Mouse (Mus musculus) urinary bladder, adult 18-20 months (tissue): ENCODE measurements at regions not wholly inside any gene's neighbourhood (a gene's known extent, or its start where the extent isn't known, plus 50 kb on each side); places are given as distances from the start of the nearest gene placed in this dataset.
A peak's percentile ranks its signal among the peaks of the same experiment; 100 is the strongest.

Source experiments
- DNase-seq, 2 experiments: peaks; one replicate each; pipeline ENCODE4 v3.0.0; 2022; ENCODE audit warnings: low spot score in 2 of 2, mixed read lengths in 2 of 2

DNA sequence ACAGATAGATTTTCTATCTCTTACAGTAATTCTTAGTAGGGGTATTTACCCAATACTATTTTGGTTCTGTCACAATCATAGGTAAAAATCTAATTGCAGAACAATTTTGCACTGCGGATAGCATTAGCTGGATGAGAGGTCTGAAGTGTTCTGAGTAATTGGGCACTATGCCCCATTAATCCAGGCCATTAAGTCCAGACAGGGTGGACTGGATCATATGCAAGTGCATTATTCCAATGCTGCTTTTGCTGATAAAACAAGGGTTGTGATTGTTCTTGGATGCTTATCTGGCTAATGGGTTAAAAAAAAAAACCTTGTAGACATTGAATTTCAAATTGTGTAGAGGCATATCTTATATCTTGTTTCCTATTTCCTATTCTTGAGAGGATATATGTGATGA lies 1732.6 kb upstream of the Gm6569 start:
- no peak for DNase-seq

DNA sequence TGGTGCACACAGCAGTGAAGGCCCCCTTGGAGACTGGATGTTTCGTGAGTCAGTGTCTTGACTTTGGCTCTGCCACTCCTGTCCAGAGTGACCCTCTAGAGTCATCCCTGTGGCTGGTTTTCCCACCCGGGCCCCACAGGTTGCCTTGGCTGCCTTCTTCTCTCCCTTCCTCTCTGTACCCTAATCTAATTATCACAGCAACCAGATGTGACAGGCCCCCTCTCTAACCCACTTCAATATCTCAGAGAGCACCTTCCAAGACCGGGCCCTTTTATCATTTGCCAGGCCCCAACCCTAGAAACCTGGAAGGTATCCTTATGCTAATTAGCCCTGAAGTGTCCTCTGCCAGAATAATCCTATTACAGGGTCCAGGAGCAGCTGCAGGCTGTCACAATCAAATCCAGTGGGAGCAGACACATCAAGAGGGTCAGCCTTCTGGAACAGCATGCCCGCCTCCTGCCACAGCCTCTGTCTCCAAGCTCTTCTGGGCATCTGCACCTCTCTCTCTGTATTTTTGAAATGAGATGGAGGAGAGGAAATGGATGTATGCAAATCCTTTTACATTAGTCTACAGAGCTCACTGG lies 1728.4 kb upstream of the Gm6569 start:
- no peak for DNase-seq

DNA sequence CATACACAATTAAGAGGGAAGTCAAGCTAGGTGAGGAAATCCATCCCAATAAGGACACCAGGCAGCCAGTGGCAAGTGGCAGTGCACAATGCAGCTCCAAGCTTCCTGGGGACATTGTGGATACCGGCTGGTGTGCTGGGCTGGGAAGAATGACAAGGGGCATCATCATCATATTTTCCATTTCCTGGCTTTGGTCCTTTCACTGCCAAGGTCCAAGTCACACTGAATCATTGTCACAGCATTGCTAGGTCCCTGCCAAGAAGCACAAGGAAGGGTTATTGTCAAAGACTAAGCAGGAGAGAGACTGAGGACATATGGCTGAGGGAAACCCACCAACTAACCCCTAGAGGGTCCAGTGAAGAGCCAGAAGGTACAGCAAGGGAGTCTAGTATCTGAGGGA lies 1723.8 kb upstream of the Gm6569 start:
- no peak for DNase-seq

DNA sequence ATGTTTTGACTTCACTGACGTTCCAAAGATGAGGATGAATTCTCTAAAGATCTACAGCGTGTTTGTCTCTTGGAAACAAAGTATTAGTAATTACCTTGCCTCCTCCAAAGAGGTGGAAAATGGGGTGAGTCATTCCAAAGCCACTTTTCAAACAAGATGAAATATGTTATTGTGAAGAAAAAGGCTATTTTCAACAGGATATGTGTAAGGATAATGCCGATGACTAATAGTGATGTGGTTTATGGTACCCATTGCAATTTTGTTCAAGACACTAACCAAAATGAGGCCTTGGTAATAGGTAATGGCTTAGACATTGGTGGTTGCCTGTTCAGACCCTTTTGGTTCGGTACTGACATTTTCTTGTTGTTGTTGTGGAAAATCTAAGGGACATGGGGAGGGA lies 1717.6 kb upstream of the Gm6569 start:
- DNase-seq: no peak

DNA sequence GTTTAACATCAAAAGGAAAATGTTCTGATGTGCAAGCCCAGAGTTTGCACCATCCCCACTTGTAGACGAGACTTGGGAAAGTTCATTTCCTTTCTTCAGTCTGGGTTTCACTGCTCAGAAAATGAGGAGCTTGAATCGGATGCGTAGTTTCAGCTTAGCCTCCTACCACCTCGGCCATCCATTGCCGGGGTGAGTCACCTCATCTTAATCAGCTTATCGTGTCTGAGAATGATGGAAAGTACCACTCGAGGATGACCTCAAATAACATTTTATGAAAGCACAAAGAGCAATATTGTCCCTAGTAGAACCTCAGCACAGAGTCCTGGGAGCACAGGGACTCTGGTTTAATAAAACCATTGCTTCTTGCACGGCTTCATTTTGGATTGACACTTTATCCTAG lies 1700.1 kb upstream of the Gm6569 start:
- DNase-seq: no peak

DNA sequence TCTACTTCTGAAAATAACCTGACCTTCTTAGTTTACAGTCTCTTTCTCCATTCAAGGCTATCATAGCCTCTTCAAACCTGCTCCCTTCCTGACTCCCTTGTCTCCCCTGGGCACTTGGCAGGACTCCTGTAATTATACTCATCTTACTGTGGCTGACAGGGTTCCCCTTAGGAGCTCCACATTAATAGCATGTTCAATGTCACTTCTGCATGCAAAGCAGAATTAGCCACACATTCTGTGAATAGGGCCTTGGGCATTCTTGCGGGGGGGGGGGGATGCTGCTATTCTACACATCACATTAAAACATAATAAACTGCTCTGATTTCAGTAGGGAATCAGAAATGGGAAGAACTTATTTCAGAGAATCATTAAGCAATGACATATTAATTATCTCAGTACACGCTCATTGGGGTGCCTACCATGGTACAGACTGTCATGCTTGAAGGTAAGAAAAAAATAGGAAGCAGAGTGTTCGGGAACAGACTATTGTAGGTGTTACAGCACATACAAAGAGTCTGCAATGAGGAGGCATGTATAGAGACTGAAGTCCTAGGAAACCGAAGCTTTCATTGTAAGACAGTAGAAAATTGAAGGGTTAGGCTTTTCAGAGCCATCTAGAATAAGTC lies 1698.3 kb upstream of the Gm6569 start:
- no peak for DNase-seq

DNA sequence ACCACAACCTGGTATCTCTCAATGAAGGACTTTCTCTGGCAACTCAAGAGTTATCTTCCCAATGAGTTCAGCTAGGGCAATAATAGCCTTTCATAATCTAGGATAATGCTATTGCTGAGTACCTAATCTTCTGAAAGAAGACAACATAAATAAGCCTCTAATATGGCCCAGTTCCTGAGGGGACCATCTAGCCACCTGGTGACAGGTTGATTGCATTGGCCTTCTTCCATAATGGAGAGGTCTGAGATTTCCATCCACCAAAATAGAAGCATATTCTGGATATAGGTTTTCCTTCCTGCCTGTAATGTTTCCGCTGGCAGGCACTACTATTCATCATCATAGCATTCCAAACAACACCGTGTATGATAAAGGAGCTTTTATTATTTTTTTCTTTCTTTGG lies 1694.2 kb upstream of the Gm6569 start:
- no peak for DNase-seq

DNA sequence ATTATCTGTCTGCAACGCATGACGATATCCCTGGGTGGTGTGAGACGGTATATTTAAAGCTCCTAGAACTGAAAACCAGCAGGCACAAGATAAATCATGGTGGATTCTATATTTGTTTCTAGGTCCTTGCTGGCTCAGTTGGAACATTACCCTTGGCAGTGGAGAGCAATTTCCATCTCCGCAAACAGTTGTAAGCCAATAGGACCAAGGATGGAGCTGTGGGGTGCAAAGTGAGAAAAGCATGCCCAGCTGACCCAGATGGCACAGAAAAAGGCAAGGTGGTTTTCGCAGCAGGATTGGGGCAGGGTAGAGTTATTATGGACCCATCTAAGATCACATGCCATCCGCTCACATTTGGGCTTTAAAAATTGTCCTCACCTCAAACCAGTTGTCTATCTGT lies 1683.8 kb upstream of the Gm6569 start:
- no peak for DNase-seq

DNA sequence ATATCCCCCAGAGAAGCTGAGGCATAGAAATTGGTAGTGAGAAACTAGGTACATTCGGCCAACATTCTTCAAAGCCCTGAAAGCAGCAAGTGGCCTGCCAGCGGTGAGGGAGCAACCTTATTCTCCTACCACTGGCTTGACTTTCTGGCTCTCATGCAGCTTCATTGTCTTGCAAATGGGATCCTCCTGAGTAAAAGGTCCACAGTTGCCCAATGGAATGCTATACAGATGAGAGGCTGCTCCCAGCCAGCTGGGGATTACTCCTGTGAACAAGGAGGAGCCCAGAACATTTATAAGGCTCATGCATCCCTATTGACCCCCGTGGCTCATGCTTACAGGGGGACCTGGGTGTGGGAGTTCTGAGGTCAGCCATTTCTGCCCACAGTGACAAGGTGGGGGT lies 1675.9 kb upstream of the Gm6569 start:
- no peak for DNase-seq

DNA sequence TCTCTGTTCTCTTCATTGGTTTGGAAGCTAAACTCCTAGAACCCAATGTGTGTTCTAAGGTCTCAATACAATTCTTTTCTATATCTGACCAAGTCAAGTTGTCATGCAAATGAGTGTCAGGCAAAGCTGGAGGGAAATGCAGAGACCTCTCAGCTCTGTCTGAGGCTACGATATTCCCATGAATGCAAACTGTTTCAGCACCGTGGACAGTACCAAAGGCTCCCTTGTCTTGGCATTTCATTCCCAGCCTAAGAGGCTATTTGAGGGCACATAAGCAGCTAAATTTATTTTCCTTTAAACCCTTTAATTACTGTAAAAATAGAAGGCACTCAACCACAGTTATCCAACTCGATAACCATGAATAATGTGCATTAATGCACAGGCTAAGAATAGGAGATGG lies 1633.5 kb upstream of the Gm6569 start:
- DNase-seq: no peak

DNA sequence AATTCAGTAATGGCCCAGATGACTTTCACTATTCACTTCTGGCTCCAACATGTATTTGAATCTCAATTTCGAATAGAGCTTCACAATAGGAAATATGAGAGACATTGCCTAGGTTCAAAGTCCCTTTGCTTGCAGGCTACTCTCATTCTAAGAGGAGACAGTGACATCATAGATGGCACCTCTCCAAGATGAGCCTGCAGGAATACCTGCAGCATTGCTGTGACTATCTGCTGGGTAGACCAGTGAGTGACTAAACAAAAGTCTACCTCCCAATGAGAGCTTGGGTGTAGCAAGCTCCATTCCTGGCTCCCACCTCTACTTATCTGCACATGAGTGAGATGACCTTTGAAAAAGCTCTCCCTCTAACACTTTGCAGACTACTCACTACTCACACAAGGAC lies 1632.6 kb upstream of the Gm6569 start:
- no peak for DNase-seq

DNA sequence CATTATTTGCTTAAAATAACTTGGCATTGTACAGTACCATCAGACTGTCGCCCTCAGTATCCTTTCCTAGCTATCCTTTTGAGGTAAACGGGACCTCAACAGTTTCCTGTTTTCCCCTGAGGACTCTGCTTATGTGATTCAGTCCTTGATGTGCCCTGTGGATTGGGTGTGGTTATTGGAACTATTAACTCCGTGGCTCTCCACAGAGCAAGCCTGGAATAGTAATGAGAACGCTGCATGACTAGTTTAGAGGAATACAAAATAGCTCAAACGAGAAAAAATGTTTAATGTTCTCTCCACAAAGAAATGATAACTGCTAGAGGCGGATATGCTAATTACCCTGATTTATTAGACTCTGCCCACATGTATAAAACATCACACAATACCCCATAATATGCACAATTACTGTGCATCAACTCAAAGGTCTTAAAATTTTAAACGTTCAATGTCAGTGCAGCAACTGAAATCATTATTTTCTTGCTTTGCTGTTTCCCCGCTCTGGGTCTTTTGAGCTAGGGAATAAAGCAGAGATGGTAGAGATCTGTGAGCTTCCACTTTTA lies 1629.0 kb upstream of the Gm6569 start:
- no peak for DNase-seq

DNA sequence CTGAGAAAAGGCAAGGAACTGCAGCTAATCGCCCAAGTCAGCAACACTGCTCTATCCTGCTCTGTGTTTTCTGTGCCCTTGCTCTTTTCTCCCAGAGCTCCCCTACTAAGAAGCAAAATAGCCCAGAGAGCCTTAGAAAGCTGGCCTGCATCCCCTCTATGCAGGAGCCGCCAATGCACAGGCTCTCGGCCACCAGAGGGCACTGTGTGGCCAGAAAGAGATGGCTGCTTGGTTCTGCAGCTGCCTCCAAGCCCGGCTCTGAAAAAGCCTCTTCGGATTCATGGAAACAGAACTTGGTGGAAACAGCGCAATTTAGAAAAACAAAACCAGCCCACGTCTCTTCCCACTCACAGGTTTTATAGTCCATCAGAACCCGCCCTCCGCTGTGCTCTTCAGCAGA lies 1628.4 kb upstream of the Gm6569 start:
- peak; percentile 12 to 36 for DNase-seq

DNA sequence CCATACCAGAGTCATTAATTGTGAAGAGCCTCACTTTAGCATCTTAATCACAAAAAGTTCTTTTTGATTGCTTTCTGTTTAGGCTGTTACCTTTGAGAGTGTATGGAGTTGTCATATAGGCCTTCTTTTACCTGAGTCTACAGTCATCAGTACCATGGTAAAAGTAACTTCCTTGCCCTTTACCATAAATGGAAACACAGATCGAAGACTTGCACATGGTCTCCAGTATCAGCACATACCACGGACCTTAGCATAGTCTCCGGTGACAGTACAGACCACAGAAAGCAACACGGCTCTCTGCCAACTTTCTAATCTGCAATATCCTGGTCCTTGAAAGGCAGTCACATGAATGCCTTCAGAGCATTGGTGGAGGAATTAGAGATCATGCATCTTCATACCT lies 1626.8 kb upstream of the Gm6569 start:
- DNase-seq: no peak

DNA sequence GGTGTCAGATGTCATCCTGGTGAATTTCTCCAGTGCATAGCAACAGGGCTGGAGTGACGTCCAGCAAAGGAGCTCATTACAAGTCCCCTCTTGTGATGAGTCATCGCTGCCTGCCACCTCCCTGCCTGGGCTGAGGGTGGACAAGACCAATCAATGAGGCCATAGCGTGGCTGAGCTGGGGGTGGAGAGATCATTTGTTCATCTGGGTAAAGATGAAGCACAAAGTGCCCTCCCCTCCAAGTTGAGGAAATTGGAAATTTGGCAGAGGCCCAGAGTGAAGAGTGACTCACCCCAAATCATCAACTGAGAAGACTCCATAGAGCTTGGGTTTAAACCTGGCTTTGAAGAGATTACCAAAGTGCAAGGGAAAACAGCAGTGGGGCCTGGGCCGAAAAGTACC lies 1626.3 kb upstream of the Gm6569 start:
- no peak for DNase-seq

DNA sequence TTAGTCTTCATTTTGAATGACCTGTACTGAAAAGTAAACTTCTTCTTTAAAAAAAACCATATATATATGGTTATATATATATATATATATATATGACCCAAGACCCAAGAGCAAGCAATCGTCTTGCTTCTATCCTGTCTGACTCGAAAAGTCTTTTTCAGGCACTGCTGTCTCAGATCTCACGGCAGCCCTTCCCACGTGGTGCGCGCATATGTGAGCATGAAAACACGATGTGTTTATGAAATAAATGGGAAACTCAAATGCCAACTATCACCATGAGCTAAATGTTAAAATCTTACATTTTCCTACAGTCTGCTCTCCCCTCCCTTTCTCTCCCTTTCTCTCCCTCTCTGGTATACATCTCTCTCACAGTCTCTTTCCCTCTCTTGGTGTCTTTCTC lies 1625.4 kb upstream of the Gm6569 start:
- DNase-seq: no peak

DNA sequence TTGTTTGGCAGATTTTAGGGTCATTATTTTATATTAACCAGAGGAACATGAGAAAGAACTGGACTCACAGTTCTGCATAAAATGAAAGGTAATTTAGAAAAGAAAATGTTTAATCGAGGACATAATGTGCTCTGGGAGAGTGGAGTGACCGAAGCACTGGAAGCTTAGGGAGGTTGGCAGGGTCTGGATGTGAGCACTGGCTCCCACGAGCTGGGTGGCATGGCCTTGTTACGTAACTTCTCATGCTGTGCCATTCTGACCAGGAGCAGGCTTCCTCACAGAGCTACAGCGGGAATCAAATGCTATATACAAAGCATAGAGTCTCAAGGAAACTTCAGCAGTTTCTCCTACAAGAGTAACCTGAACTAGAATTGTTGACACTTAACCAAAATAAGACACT lies 1616.6 kb upstream of the Gm6569 start:
- no peak for DNase-seq

DNA sequence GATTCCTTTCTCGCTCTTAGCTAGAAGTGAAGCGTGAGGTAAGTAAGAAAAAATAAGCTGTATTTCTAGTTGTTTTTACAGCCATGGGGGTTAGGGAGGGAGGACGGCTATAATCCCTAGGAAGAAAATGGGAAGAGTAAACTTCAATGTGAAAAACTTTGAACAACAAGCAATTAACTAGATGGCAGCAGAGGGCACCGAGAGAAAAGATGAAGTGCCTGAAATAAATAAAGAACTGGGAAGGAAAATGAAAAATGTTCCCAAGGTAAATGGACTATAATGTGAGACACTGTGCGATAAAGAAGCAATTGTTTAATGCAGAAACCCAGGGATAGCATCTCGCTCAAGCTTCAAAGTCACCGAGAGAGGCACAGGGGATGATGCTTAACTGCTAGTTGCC lies 1614.4 kb upstream of the Gm6569 start:
- DNase-seq: no peak

DNA sequence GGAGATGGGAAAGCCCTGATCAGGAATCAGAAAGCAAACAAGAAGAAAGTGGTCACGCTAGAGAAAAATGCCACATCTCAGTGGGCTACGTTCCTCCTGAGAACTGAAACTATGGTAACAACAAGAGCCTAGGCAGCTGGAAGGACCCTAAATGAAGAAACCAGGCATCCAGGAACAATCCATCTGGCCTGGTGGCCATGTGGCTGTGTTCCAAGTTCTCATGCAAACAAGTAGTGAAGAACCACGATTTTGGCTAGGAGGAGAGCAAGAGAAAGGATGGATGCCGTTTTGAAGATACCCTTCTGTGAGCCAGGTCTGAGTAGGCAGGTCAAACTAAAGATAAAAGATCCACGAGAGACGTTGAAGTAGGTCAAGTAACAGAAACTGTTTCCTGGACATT lies 1613.6 kb upstream of the Gm6569 start:
- DNase-seq: no peak

DNA sequence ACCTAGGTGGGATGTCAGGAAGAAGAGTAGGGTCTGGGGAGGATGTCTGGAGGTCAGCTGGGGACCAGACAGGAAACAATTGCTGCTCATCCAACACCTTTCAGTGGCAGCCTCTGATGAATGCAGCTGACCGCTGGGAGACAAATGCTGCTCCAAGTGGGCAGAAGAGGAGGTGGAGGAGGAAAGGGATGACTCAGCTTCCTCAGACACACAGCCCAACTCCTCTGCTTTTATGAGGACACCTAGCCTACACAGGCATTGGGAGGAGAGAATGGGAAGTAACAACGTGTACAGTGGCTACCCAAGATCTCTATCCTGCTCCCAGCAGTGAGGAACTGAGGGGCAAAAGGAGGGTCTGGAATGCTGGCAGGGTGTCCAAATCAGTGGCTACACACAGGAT lies 1602.0 kb upstream of the Gm6569 start:
- DNase-seq: no peak

DNA sequence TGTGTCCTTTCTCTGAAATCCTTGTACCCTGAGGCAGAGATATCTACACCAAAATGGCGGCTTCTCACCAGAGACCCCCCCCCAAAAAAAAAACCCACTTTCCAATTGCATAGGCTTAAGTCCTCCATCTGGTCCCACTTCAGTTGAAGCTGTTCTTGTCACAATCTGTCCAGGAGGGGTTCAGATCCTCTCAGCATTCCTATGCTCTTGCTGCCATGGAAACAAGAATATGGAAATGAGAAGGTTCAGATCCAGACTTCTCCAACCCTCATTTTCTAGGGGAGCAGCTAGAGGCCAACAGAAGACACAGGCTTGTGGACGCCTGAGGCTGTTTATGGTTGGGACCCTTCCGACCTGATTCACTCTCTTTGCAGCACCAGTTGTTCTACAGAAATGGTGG lies 1569.7 kb upstream of the Gm6569 start:
- DNase-seq: no peak

DNA sequence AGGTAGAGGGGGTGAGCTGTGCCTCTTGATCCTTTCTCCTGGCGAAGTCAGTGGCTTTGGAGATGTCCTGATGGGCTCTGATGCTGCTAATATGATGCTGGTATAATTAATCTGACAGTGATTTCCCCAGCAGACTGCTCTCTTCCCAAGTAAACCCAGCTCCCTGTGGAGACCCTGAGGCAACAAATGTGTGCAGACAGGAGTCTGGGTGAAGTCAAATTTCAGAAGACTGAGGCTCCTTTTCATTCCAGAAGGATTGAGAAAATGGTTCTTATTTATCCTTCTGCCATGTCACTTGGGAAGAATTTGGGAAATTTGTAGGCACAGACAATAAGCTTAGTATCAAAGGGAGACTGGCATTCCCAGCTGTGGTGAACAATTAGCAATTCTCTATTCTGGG lies 1550.5 kb upstream of the Gm6569 start:
- DNase-seq: no peak

DNA sequence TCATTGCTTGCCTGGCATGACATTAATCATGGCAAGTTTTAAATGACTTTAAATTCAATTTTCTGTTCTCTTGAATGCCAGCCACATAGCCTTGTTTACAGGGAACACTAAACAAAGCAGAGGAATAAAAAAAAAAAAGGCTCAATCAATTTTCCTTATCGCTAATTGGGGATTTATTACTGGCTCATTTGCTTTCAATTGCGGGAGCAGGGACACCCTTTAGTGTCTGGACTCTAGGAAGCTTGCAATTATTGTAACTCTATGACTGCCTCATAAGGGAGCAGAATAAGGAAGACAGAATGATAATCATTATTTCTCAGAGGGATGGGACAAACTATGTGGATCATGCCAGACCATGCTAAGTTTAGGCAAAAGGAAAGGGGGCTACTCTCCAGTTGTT lies 1537.7 kb upstream of the Gm6569 start:
- DNase-seq: no peak

DNA sequence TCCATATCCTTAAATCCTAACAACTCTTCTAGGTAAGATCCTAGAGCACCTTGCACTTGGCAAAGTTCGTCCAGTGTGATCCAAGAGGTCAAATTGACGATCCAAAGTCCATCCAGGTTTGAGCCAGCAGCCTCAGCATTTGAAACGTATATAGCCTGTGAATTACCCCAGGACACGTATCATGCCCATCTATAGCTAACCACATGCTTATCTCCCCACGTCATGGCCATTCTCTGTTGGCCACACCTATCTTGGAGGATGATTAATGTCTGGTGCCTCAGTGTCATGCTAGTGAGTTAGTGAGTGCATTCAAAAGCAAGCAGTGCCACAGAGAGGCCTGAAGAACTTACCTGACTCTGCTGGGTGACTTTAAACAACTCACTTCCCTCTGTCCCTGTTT lies 1521.9 kb upstream of the Gm6569 start:
- no peak for DNase-seq
